Mouse (Mus musculus): ENCODE measurements around the gene Krtap4-7.
"Not testable (repeated sequence)": the region's sequence is repeated elsewhere in the genome, so short reads cannot be mapped to it uniquely, and the experiment has no call there.

Krtap4-7 gene

DNA sequence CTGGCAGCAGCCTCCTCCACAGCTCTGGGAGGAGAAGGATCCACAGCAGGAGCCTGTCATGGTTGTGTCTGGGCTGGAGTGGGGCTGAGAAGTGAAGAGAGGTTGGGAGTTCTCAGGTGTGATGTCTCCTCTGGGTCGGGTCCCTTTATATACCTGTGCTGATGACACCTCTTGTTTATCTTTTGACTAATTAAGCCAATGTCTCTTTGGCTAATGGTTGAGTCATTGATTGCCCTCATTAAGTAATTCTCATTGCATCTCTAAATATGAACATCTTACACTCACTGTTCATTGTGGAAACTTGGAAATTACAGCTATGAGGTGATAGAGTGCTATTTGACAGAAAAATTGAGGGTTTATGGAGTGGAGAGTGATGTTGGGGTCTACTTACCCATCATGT, 40.7 kb downstream of the Krtap4-7 start, which contains the start of gene Gm11938:
TSS of gene Gm11938 (minus strand) at position 101 of the 400 bp plus-strand sequence.
- in situ Hi-C loops (cut with MboI, MseI) = not testable (repeated sequence)

DNA sequence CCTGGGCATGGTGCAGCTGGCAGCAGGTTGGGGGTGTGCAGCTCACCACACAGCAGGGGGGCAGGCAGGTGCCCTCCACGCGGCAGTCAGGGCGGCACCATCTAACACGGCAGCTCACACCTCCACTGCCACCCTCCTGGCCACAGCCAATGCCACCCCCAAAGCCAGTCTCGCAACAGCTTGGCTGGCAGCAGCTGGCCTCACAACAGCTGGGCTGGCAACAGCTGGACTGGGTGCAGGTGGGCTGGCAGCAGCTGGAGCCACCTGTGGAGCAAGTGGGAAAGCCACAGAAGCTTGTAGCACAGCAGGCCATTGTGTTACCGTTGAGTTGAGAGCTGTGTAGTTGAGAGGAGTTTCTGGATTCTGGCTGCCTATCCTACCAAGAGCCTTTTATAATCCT, 46.1 kb downstream of the Krtap4-7 start, which contains the start of gene Krtap9-3:
TSS of gene Krtap9-3 (minus strand) at position 364 of the 400 bp plus-strand sequence.
- in situ Hi-C loops (cut with MboI, MseI) = not testable (repeated sequence)

Measured in T-helper 1 cell (primary cell).